Mouse (Mus musculus) megakaryocyte, adult 5-6 weeks (primary cell): ENCODE measurements around the gene Epn2. TPM values are rescaled to one million over a fixed set of nuclear protein-coding genes. Genes with fewer than 3 reads are reported as not detected.
"Not testable (repeated sequence)": the region's sequence is repeated elsewhere in the genome, so short reads cannot be mapped to it uniquely, and the experiment has no call there.

ENCODE experiments used
- ATAC-seq: 2 replicates; pipeline ENCODE4 v1.8.0; 2016; ENCODE audit warnings: mild to moderate bottlenecking, inconsistent platforms; ENCODE audit not compliant: poor library complexity, severe bottlenecking
- total RNA-seq, 2 experiments: library from RNA; stranded (forward) in 1 of 2; stranded (reverse) in 1 of 2; fragments of 153-499, 151-499 nt in 1 of 2; fragments of 221-1000, 200-1000 nt in 1 of 2; gene quantifications; 2 replicates each; pipeline versions ENCODE4 v1.2.3 to v1.2.4; 2015 to 2017

Gene Epn2
- total RNA-seq, 2 experiments from 2014 or later, result 0.04 TPM; not detected in 1

- ATAC-seq, result no peak
Measured at GRCm38 (mm10) chr11:61593069-61593468, 13.6 kb upstream of the Epn2 start.

GRCm38 (mm10) chr11:61592061-61592460, 12.6 kb upstream of the Epn2 start:
- ATAC-seq, result no peak

- ATAC-seq, result no peak
Measured at GRCm38 (mm10) chr11:61590516-61591213, 11.2 kb upstream of the Epn2 start.

- no peak for ATAC-seq
Measured at GRCm38 (mm10) chr11:61585421-61585820, 5.9 kb upstream of the Epn2 start.

DNA sequence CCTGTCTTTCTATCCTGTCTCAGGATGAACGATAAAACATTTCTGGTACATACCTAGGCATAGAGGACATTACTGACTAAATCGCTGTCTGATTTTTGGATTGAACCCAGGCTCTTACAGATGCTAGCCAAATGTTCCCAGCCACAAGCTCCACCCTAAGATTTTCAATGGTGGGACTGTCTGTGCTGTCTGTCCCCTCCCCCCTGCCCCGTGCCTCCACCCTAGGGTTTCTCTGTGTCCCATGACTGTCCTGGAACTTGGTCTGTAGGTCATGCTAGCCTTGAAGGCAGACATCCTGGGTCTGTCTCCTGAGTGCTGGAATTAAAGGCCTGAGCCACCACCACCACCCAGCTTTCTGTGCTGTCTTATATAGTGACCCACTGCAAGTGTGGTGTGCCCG, 5.3 kb upstream of the Epn2 start:
- ATAC-seq, result no peak

- ATAC-seq, result no peak
Measured at GRCm38 (mm10) chr11:61584096-61584495, 4.6 kb upstream of the Epn2 start.

DNA sequence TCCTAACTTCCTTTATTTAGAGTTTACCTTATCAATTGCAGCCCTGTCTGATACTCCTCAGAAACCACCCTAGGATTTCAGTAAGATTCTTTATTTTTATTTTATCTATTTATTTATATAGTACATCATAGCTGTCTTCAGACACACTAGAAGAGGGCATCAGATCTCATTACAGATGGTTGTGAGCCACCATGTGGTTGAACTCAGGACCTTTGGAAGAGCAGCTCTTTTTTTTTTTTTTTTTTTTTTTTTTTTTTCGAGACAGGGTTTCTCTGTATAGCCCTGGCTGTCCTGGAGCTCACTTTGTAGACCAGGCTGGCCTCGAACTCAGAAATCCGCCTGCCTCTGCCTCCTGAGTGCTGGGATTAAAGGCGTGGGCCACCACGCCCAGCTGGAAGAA, 3.3 kb upstream of the Epn2 start:
- not testable (repeated sequence) for ATAC-seq

DNA sequence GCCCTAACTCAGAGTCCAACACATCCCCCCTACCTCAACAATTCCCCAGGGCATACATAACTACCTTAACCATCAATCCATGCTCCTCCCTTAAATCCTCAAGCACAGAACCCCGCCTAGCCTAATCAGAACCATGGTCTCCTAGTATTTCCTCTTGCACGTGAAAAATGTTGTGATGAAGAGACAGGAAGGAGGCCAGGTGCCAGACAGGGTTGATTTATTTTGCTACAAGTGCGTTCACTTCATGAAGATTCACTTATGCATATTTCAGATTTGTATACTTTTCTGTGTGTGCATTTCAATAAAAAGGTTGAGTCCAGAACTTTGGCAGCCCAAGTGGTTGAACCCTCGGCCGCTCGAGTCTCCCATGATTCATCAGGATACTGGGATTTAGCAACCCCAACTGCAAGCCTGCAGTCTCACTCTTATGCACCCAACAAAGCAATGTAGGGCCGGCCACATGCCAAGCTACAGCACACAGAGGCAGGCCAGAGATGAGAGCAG, 443 bp upstream of the Epn2 start:
- no peak for ATAC-seq

DNA sequence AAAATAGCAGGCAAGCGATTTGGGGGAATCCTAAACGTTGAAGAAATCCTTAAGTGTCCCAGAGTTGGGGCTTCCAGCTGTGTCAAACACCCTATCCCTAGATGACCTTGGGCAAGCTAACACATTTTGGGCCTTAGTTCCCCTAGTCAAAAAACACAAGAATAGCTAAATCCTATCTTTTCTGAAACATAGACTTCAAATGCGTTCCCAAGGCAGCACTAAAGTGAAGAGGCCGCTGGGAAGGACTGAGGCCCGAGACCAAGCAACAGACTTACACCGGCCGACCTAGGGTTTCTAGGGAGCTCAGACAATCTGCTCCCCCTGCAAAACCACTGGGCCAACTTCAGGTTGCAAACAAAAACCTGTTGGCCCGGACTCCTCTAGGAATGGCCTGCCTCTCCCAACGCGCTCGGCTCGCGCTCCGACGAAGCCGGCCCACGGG, 925 bp downstream of the Epn2 start:
- ATAC-seq, result no peak

DNA sequence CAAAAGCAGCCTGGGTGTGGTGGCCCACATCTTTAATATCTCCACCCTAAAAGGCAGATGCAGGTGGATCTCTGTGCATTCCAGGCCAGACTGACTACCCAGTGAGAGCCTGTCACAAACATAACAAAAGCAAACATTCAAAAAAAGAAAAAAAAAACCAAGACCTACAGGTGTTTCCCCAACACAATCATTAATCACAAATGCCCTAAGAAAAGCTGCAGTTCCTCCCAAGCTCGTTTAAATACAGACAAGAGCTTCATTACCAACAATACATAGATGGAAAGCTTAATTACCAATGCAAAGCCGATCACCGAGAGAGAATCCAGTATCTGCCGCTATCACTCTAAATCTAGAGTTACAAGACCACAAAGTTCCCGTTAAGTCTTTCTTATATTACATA, 1.5 kb downstream of the Epn2 start:
- no peak for ATAC-seq

GRCm38 (mm10) chr11:61577349-61577748, 2.1 kb downstream of the Epn2 start:
- no peak for ATAC-seq

DNA sequence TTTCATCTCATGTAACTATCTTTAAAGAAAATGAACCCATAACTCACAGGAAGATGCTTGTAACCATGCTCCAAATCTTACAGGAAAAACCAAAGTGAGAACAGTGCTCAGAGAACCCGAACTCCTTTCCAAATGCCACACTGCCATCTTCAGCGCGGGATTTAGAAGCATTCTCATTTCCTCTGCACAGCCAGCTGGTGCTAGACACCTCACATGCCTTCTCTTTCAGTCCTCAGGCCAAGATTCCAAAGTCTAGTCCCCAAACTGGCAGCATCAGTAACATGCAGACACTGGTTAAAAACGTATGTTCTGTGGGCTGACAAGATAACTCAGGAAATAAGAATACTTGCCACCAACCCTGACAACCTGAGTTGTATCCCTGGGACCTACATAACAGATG, 6.2 kb downstream of the Epn2 start:
- ATAC-seq, result no peak

GRCm38 (mm10) chr11:61571225-61571624, 8.3 kb downstream of the Epn2 start:
- ATAC-seq, result no peak

DNA sequence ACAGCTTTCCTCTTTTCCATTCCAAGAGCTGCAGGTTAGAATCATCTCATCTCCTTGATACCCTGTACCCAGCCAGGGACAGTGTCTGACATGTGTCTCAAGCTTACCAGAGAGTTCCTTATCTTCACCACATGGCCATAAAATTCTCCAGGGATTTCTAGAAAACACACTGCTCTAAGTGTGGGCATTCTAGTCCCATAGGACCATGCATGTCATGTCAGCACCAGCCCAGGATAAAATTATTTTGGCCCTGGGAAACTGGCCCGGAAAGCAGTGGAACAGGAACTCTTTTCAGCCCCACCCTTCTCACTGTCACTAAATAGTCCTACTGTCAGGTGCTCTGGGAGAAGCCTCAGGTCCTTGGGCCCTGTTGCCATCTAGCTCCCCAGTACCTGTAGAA, 9.8 kb downstream of the Epn2 start:
- no peak for ATAC-seq

DNA sequence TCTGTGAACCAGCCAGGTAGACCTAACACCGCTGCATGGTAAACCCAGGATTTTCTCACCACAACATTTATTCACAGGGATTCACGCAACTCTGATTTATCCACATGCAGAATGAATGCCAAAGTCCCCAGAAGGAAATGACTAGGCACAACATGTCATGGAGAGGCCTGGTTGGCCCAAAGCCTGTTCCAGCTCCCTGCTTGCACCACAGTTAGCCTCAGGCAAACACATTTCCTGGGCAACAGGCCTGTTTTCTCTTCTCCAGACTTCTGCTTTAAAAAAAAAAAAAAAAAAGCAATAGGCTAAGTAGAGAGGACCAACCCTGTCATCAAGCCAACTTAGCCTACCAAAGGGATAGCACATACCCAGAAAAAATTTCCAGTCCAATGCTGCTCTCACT, 14.9 kb downstream of the Epn2 start:
- ATAC-seq, result no peak

DNA sequence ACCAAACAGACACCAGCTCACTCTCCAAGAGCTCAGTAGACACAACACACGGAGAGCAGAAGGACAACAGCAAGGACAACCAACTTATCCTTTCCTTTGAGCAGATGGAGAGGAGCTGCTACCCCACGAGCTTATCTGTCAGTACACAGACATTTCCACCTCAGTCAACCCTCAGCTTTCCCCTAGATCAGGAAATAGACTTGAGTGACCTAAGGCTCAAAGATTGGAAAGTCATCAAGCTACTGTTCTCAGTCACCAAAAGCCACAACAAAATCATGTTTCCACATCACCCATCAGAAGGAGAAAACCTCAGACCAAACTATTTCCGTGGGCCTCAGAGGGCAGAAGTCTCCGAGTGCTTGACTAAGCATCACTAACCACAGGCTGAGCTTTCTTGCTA, 15.5 kb downstream of the Epn2 start:
- no peak for ATAC-seq

- ATAC-seq, result no peak
Measured at GRCm38 (mm10) chr11:61562421-61562820, 17.1 kb downstream of the Epn2 start.

DNA sequence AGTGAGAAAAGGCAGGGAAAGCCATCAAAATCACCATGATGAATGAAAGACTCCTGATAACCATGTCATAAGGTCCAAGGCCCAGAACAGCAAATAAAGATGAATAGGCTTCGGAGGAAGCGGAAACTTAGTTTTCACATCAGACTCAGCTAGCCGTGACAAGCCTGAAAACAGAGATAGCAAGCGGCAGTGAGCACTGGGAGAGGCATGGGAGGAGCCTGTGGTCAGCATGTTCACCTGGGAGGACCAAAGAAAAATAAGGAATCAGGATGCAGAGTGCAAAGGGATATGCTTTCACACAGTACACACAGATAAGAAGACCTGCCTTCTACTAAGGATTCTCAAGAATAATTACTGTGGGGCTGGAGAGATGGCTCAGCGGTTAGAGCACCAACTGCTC, 19.9 kb downstream of the Epn2 start:
- ATAC-seq, result no peak

- no peak for ATAC-seq
Measured at GRCm38 (mm10) chr11:61553015-61553754, 26.3 kb downstream of the Epn2 start.

DNA sequence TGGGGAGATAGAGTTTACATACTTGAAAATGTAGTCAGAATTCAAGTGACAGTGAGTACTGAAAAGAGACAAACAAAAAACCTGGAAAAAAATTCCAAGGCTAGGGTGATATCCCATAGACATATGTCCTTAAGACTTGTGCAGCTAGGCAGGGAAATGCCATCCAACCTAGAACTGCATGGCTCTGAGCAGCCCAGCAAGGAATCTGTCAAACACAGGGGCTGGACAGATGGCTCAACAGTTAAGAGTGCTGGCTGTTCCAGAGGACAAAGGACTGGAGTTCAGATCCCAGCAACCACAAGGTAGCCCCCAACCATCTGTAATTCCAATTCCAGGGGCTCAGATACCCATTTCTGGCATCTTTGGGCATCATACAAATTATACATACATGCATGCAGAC, 28.9 kb downstream of the Epn2 start:
- ATAC-seq, result no peak

DNA sequence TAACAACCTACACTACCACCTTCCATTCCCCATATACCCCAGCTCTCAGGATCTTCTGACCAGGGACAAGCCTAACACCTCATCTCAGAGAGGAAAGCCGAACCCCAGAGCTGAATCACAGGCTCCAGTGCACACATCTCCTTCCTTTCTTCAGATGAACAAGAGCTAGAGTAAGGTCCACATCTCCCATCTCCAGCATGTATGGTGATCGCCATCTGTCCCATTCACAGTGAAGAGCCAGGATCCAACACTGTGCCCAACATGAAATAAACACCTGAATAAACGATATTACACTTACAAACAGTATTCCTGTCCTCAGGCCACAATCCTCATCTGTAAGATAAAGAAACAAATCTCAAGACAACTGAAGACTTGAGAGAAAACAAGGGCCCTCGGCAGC, 31.8 kb downstream of the Epn2 start:
- no peak for ATAC-seq

DNA sequence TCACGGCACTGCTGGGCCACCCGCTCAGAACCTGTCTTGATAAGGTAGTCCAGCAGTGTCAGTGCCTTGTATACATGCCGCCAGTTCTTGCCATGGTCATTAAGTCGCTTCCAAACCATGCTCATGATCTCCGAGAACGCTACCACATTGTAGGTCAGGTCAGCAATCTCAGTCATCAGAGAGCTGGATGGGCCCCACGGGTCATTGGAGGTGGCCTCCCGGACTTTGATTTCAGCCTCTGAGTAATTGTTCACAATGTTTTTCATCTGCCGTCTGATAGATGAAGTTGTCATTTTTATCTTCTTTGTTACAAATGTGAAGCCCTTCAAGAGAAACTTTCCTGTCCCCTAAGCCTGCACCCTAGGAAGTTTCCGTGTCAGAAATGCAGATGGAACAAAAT, 33.0 kb downstream of the Epn2 start:
- no peak for ATAC-seq
